Mouse (Mus musculus): ENCODE data around the gene Pnisr.
A peak's percentile ranks its signal among the peaks of the same experiment; 100 is the strongest.

- TF ChIP-seq CTCF (IDR thresholded peaks at IDR 0.05; ENCODE audit: low read depth, low read length) (peak; percentile 80), POLR2A (IDR thresholded peaks at IDR 0.05; ENCODE audit: extremely low read depth, insufficient read depth, low read length) (0 out of 2 replicates have a peak, but pooled peaks have one; percentile 3)
Measured at GRCm38 (mm10) chr4:21847481-21848286, at the start of gene Pnisr.
